Mouse (Mus musculus) liver, adult 2 months (tissue): ENCODE measurements around the gene Styxl1.

Source experiments
- CTCF ChIP-seq: fragments of 200-500 bp; IDR thresholded peaks from 2 replicates; pipeline ENCODE4 v1.5.1; 2011; ENCODE audit warnings: low read depth, low read length, control low read depth
- POLR2A ChIP-seq: fragments of 200-500 bp; IDR thresholded peaks from 2 replicates; pipeline ENCODE4 v1.6.1; 2011; ENCODE audit warnings: low read length, control low read depth; ENCODE audit not compliant: insufficient read depth; ENCODE audit errors: extremely low read depth

DNA sequence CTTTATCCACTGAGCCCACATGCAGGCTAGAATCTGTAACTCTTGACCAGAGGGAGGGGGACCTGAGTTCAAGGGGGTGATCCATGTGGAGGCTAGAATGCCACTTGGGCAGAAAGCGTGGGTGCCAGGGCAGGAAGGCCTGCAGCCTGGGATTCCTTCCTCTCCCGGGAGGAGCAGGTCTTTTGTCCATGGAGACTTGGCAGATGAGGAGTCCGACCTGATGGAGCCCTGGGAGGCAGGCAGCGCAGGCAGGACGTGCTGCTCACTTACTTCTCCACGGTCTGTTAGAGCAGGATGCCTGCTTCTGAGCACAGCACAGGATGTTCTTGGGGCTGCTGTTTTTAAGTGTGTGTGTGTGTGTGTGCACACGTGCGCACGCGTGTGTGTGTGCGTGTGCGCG, 71.1 kb downstream of the Styxl1 start:
- TF ChIP-seq POLR2A (no peak), CTCF (no peak)
